Mouse (Mus musculus) liver, embryonic 16.5 days (tissue): ENCODE results near the gene Gm11555. TPM values are rescaled to one million over a fixed set of nuclear protein-coding genes. Genes with fewer than 3 reads are reported as not detected.
"Not testable (repeated sequence)": the region's sequence is repeated elsewhere in the genome, so short reads cannot be mapped to it uniquely, and the experiment has no call there.

Source experiments
- ATAC-seq: fragments of 200-750 bp; cut with Nextera tagmentation; 2 replicates; pipeline ENCODE4 v1.8.0; 2017; ENCODE audit warnings: low read depth, mild to moderate bottlenecking, moderate number of reproducible peaks, moderate library complexity
- H3K27ac ChIP-seq: fragments of 300-500 bp; sonication (generic); 2 replicates; pipeline ENCODE4 v1.5.1; 2014; ENCODE audit warnings: mild to moderate bottlenecking, low read length
- H3K27me3 ChIP-seq: fragments of 300-500 bp; sonication (generic); 2 replicates; pipeline ENCODE4 v1.6.1; 2014; ENCODE audit warnings: low read depth, low read length, mixed read lengths; ENCODE audit not compliant: control insufficient read depth, insufficient read depth
- H3K36me3 ChIP-seq: fragments of 300-500 bp; sonication (generic); 2 replicates; pipeline ENCODE4 v1.6.1; 2014; ENCODE audit warnings: mild to moderate bottlenecking; ENCODE audit not compliant: control insufficient read depth, insufficient read depth
- H3K4me1 ChIP-seq: fragments of 300-500 bp; sonication (generic); 2 replicates; pipeline ENCODE4 v1.6.1; 2014; ENCODE audit warnings: low read depth, low read length, mixed read lengths; ENCODE audit not compliant: control insufficient read depth
- H3K4me2 ChIP-seq: fragments of 300-500 bp; sonication (generic); 2 replicates; pipeline ENCODE4 v1.6.1; 2014; ENCODE audit warnings: low read depth, low read length, mixed read lengths
- H3K4me3 ChIP-seq: fragments of 300-500 bp; sonication (generic); 2 replicates; pipeline ENCODE4 v1.5.1; 2014; ENCODE audit warnings: low read depth, mild to moderate bottlenecking, low read length
- H3K9ac ChIP-seq: fragments of 300-500 bp; sonication (generic); 2 replicates; pipeline ENCODE4 v1.6.1; 2014; ENCODE audit warnings: low read depth, low read length
- H3K9me3 ChIP-seq: fragments of 300-500 bp; sonication (generic); replicated peaks from 2 replicates; pipeline ENCODE4 v1.6.1; 2016; ENCODE audit warnings: low read length; ENCODE audit not compliant: control insufficient read depth
- WGBS: fragments of 180-500 bp; shearing (Covaris S2); extraction: QIAGEN DNeasy Blood & Tissue Kit; methylation state at CpG from one replicate; pipeline ENCODE4 v1.1.7; 2014; ENCODE audit not compliant: insufficient replicate concordance; 5-methylcytosine and 5-hydroxymethylcytosine counted together
- polyA plus RNA-seq: library from polyadenylated mRNA; unstranded; fragments of >200 nt; fragmentation: Nextera tagmentation; extraction: Ambion mirVana; gene quantifications from 2 replicates; pipeline ENCODE4 v1.2.1, GENCODE M21; 2015

Gene Gm11555
- polyA plus RNA-seq, 1 experiment from 2014 or later = not detected

DNA sequence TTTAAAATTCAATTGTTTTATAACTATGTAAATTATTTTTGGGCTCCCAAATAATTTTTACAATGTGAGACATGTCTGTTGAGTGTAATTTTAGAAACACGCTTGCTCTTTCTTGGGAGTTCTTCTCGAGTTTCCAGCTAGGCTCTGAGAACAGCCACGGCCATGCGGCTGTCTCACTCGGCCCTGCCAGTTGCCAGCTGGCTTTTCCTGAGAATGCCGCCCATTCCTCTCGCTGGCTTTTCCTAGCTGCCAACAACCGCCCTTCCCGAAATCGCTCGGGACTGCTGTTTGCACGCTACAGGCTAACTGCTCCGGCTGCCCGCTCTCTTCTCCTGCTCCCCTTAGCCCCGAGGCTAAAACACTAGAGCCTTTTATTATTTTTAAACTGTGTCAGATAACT lies 3.6 kb downstream of the Gm11555 start:
- H3K27ac ChIP-seq = no peak overlapping the region
- WGBS = 75% methylated on average over 15 of the region's 15 CpGs
- no peak overlapping the region for H3K9ac ChIP-seq
- H3K4me1 ChIP-seq = no peaks in the 10 kb centered on the region
- ATAC-seq = no peak
- no peaks in the 10 kb centered on the region for H3K36me3 ChIP-seq
- H3K4me3 ChIP-seq = no peak overlapping the region
- H3K9me3 ChIP-seq = no peaks in the 10 kb centered on the region
- H3K4me2 ChIP-seq = no peak overlapping the region
- H3K27me3 ChIP-seq = no peaks in the 10 kb centered on the region

DNA sequence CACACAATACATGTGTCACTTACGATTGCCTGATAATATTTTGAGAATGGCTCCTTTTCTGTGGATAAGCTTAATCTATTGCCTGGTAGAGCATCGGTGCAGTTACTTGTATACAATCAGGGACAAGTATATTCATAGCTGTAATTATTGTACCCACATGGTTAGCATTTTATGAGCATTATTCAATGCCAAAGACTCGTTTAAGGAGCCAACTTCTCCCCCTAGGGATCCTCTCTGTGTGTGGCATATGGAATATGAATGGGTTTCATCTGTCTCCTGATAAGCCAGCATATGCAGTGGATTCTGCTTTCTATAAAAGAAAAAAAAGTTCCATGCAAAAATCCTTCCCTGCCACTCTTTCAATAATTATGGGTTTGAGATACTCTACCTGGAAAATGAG lies 5.7 kb downstream of the Gm11555 start:
- H3K4me3 ChIP-seq = no peak overlapping the region

DNA sequence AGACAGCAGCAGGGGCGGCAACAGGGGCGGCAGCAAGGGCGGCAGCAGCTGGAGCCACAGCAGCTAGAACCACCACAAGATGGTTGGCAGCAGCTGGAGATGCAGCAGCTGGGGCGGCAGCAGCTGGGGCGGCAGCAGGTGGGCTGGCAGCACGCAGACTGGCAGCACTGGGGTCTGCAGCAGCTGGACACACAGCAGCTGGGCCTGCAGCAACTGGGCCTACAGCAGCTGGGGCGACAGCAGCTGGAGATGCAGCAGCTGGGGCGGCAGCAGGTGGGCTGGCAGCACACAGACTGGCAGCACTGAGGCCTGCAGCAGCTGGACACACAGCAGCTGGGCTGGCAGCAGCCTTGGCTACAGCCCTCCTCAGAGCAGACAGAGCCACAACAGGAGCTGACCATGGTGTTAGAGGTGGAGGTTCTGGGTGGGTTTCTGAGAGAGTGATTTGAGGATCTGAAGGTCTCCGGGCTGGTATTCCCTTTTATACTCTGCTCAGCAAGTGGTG lies 6.3 kb downstream of the Gm11555 start, which contains the start of gene Krtap4-7:
Gene Krtap4-7, minus strand, starts transcription at position 455 of the 505 bp plus-strand sequence.
- not testable (repeated sequence) for H3K27ac ChIP-seq, H3K4me1 ChIP-seq, H3K36me3 ChIP-seq, H3K9ac ChIP-seq, H3K4me3 ChIP-seq, H3K4me2 ChIP-seq, H3K9me3 ChIP-seq, H3K27me3 ChIP-seq, ATAC-seq
- WGBS = 67% methylated on average over 9 of the region's 9 CpGs

More for the DNA sequence above, 5.7 kb downstream of the Gm11555 start:
- Histone ChIP-seq H3K9me3 (no peaks in the 10 kb centered on the region), H3K4me2 (no peak overlapping the region), H3K36me3 (no peaks in the 10 kb centered on the region), H3K4me1 (no peaks in the 10 kb centered on the region), H3K27ac (no peak overlapping the region), H3K9ac (no peak overlapping the region), H3K27me3 (no peaks in the 10 kb centered on the region)
- 51% methylated on average over 3 of the region's 3 CpGs for WGBS
- no peak for ATAC-seq

DNA sequence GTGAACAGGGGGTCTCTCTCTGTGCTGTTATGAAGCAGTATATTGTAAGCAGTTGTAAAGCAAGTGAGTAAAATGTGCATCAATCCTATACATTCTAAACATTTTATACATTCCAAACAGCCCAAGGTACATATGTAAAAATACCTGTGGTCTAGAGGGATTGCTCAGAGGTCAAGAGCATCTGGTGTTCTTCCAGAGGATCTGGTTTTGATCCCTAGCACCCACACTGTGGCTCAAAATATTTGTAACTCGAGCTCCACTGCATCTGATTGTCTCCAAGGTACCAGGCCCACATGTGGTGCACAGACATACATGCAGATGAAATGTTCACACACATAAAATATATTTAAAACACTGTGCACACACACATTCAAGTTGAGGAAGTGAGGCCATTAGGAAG lies 9.1 kb downstream of the Gm11555 start:
- 18% methylated on average over 1 of the region's 1 CpGs for WGBS

DNA sequence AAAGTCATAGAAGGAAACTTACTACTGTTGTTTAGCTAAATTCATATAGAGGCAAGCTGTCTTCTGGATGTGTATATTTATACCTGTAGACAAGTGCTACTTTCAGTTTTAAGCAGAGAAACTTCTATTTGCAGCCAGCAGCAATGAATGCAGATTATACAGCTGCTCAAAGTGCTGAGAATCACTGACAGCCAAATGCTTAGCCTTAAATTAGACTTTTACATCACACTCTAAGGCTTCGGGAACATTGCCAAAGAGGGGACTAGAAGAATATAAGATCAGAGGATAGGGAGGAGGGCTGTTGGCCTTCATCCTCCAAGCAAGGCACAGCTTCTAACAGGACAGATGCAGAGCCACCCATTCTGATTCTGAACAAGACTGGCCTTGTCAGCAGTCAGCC lies 12.9 kb downstream of the Gm11555 start:
- Histone ChIP-seq H3K27me3 (no peaks in the 10 kb centered on the region), H3K27ac (no peak overlapping the region), H3K4me2 (no peak overlapping the region), H3K4me3 (no peak overlapping the region), H3K9me3 (no peaks in the 10 kb centered on the region), H3K4me1 (no peaks in the 10 kb centered on the region), H3K9ac (no peak overlapping the region), H3K36me3 (no peaks in the 10 kb centered on the region)
- no peak for ATAC-seq
- WGBS = 66% methylated on average over 1 of the region's 1 CpGs

More for the DNA sequence above, 9.1 kb downstream of the Gm11555 start:
- H3K36me3 ChIP-seq = no peaks in the 10 kb centered on the region
- no peak overlapping the region for H3K9ac ChIP-seq
- ATAC-seq = no peak
- H3K4me2 ChIP-seq = no peak overlapping the region
- no peaks in the 10 kb centered on the region for H3K4me1 ChIP-seq
- no peak overlapping the region for H3K4me3 ChIP-seq
- H3K27me3 ChIP-seq = no peaks in the 10 kb centered on the region
- H3K9me3 ChIP-seq = no peaks in the 10 kb centered on the region
- no peak overlapping the region for H3K27ac ChIP-seq

DNA sequence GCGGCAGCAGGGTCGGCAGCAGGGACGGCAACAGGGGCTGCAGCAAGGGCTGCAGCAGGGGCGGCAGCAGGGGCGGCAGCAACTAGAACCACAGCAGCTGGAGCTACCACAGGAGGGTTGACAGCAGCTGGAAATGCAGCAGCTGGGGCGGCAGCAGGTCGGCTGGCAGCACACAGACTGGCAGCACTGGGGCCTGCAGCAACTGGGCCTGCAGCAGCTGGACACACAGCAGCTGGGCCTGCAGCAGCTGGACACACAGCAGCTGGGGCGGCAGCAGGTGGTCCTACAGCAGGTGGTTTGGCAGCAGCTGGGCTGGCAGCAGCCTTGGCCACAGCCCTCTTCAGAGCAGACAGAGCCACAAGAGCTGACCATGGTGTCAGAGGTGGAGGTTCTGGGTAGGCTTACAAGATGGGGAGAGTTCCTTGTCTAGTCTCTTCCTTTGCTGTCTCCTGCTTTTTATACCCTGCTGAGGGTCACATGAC lies 15.3 kb downstream of the Gm11555 start, which contains the start of gene Krtap4-2:
Gene Krtap4-2, minus strand, starts transcription at position 432 of the 482 bp plus-strand sequence.
- 44% methylated on average over 8 of the region's 8 CpGs for WGBS
- no peaks in the 10 kb centered on the region for H3K27me3 ChIP-seq
- no peaks in the 10 kb centered on the region for H3K4me1 ChIP-seq
- H3K9ac ChIP-seq = no peak within 1 kb of the TSS
- no peak within 1 kb of the TSS for H3K27ac ChIP-seq
- no peaks in the 10 kb centered on the region for H3K9me3 ChIP-seq
- no peak within 1 kb of the TSS for H3K4me3 ChIP-seq
- H3K36me3 ChIP-seq = no peaks in the 10 kb centered on the region
- no peak within 1 kb of the TSS for H3K4me2 ChIP-seq
- no peak for ATAC-seq

DNA sequence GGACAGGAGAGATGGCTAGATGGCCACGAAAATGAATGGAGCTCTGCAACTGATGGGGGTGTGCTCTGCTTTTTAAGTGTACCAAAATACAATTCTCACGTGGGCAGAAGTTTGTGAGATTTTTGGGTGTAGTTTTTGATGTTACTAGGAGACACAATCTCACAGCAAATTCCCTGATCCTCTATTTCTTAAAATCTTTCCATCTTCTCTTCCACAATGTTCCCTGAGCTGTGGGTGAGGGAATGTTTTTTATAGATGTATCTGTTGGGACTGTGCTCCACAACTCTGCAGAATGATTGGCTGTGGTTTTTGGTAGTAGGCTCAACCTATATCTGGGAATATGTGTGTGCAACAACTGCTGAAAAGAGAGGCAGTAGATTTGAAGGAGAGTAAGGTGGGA lies 16.7 kb downstream of the Gm11555 start:
- H3K4me3 ChIP-seq = no peak overlapping the region
- H3K9me3 ChIP-seq = no peaks in the 10 kb centered on the region
- H3K4me1 ChIP-seq = no peaks in the 10 kb centered on the region
- 27% methylated on average over 2 of the region's 2 CpGs for WGBS
- no peaks in the 10 kb centered on the region for H3K27me3 ChIP-seq
- no peak for ATAC-seq
- no peak overlapping the region for H3K4me2 ChIP-seq
- H3K9ac ChIP-seq = no peak overlapping the region
- no peak overlapping the region for H3K27ac ChIP-seq
- H3K36me3 ChIP-seq = no peaks in the 10 kb centered on the region

DNA sequence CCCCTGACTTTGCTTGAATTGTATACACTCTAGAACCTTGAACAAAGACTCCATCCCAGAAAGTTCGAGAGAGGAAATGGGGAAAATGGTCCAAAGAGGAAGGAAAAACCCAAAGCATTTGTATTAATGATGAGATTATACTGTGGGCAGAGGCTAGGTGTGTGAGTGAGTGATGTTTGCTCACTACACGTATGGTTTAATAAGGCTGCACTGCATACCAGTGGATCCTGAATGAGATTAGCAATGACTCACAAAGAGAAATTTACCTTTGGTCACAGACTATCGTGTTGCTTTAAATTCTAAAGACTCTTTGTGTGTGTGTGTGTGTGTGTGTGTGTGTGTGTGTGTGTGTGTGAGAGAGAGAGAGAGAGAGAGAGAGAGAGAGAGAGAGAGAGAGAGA lies 19.1 kb downstream of the Gm11555 start:
- Histone ChIP-seq H3K4me1 (no peaks in the 10 kb centered on the region), H3K4me2 (no peak overlapping the region), H3K9me3 (no peaks in the 10 kb centered on the region), H3K36me3 (no peaks in the 10 kb centered on the region), H3K4me3 (no peak overlapping the region), H3K27me3 (no peaks in the 10 kb centered on the region), H3K27ac (no peak overlapping the region), H3K9ac (no peak overlapping the region)
- 40% methylated on average over 3 of the region's 3 CpGs for WGBS
- no peak for ATAC-seq

DNA sequence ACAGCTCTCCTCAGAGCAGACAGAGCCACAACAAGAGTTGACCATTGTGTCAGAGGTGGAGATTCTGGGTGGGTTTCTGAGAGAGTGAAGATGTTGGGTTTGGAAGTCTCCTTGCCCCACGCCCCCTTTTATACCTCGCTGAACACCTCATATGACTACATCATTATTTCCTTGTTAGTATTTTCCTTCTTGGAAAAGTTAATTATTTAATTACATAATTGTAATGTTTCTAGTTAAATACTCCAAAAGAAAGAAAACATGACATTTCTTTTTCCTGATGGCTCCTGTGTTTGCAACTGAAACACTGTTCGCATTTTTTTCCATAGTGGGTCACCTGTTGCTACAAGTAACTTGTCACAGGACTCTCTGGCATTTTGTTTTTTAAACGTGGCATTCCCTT lies 21.9 kb downstream of the Gm11555 start, which contains the start of gene Krtap4-1:
Gene Krtap4-1, minus strand, starts transcription at position 101 of the 400 bp plus-strand sequence.
- Histone ChIP-seq H3K4me1 (no peaks in the 10 kb centered on the region), H3K9ac (no peak within 1 kb of the TSS), H3K27me3 (no peaks in the 10 kb centered on the region), H3K4me2 (no peak within 1 kb of the TSS), H3K27ac (no peak within 1 kb of the TSS), H3K4me3 (no peak within 1 kb of the TSS), H3K36me3 (no peaks in the 10 kb centered on the region), H3K9me3 (no peaks in the 10 kb centered on the region)
- 56% methylated on average over 4 of the region's 4 CpGs for WGBS
- ATAC-seq = no peak
